Mouse (Mus musculus): Measurements from ENCODE around the gene Alg5.

Gene Alg5

GRCm38 (mm10) chr3:54795806-54796205 lies 60.5 kb downstream of the Alg5 start:
- no peak for DNase-seq

DNA sequence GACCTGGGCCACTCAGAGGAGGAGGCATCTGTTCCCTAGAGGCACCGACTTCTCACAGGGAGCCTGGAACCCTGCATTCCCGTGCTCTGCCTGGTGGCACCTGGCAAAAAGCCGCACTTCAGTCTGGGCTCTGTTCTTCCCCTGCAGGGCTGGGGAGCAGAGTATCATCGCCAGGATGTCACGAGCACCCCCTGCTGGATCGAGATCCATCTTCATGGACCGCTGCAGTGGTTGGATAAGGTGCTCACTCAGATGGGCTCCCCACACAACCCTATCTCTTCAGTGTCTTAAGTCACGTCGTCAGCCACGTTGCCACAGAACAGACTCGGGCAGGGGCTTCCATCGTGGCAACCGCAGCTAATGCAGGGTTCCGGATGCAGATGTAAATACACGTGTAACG lies 61.9 kb downstream of the Alg5 start:
- DNase-seq = peak; percentile 28

All from kidney, adult 11 months (tissue).